Mouse (Mus musculus): ENCODE results near the gene Dcun1d3. TPM values are rescaled to one million over a fixed set of nuclear protein-coding genes. Genes with fewer than 3 reads are reported as not detected.

The Dcun1d3 gene
- total RNA-seq, 1 experiment from 2014 or later = 9.3 TPM

- peak; percentile 32 to 74; a peak in 2 of 4 replicates for ATAC-seq (replicated peaks in 1 of 2; ENCODE audit: insufficient read depth in 1 of 2, low FRiP score in 2 of 2, low TSS enrichment in 1 of 2, low read depth in 1 of 2, poor library complexity in 2 of 2, severe bottlenecking in 2 of 2)
These were observed 47.0 kb downstream of the Dcun1d3 start for GRCm38 (mm10) chr7:119849096-119849495.

GRCm38 (mm10) chr7:119847396-119847795 lies 48.7 kb downstream of the Dcun1d3 start:
- ATAC-seq (replicated peaks in 1 of 2; ENCODE audit: insufficient read depth in 1 of 2, low FRiP score in 2 of 2, low TSS enrichment in 1 of 2, low read depth in 1 of 2, poor library complexity in 2 of 2, severe bottlenecking in 2 of 2) = no peak

GRCm38 (mm10) chr7:119845541-119845940 lies 50.6 kb downstream of the Dcun1d3 start:
- no peak for ATAC-seq (replicated peaks in 1 of 2; ENCODE audit: insufficient read depth in 1 of 2, low FRiP score in 2 of 2, low TSS enrichment in 1 of 2, low read depth in 1 of 2, poor library complexity in 2 of 2, severe bottlenecking in 2 of 2)

GRCm38 (mm10) chr7:119841820-119842449 lies 54.2 kb downstream of the Dcun1d3 start:
- no peak for ATAC-seq (replicated peaks in 1 of 2; ENCODE audit: insufficient read depth in 1 of 2, low FRiP score in 2 of 2, low TSS enrichment in 1 of 2, low read depth in 1 of 2, poor library complexity in 2 of 2, severe bottlenecking in 2 of 2)

GRCm38 (mm10) chr7:119835996-119836777 lies 59.9 kb downstream of the Dcun1d3 start:
- peak; percentile 7 to 42; a peak in 1 of 4 replicates for ATAC-seq (replicated peaks in 1 of 2; ENCODE audit: insufficient read depth in 1 of 2, low FRiP score in 2 of 2, low TSS enrichment in 1 of 2, low read depth in 1 of 2, poor library complexity in 2 of 2, severe bottlenecking in 2 of 2)

- ATAC-seq (replicated peaks in 1 of 2; ENCODE audit: insufficient read depth in 1 of 2, low FRiP score in 2 of 2, low TSS enrichment in 1 of 2, low read depth in 1 of 2, poor library complexity in 2 of 2, severe bottlenecking in 2 of 2) = no peak
These were observed 60.7 kb downstream of the Dcun1d3 start for GRCm38 (mm10) chr7:119835371-119835770.

- no peak for ATAC-seq (replicated peaks in 1 of 2; ENCODE audit: insufficient read depth in 1 of 2, low FRiP score in 2 of 2, low TSS enrichment in 1 of 2, low read depth in 1 of 2, poor library complexity in 2 of 2, severe bottlenecking in 2 of 2)
These were observed 87.4 kb downstream of the Dcun1d3 start for GRCm38 (mm10) chr7:119808723-119809122.

GRCm38 (mm10) chr7:119807396-119807795 lies 88.7 kb downstream of the Dcun1d3 start:
- ATAC-seq (replicated peaks in 1 of 2; ENCODE audit: insufficient read depth in 1 of 2, low FRiP score in 2 of 2, low TSS enrichment in 1 of 2, low read depth in 1 of 2, poor library complexity in 2 of 2, severe bottlenecking in 2 of 2) = no peak

Other genes with a start within 250 kb of the Dcun1d3 start
- not detected in 2 replicates for gene Acsm4, start 206.3 kb downstream of the Dcun1d3 start, total RNA-seq (2017)
- 119 and 154 TPM in 2 replicates for gene Thumpd1, start 175.5 kb downstream of the Dcun1d3 start, total RNA-seq (2017)
- gene Acsm3, start 135.4 kb downstream of the Dcun1d3 start, total RNA-seq (2017) = not detected in 2 replicates
- gene Rexo5, start 102.3 kb downstream of the Dcun1d3 start, total RNA-seq (2017) = 30.9 and 35.1 TPM in 2 replicates
- 14.0 and 14.8 TPM in 2 replicates for gene Eri2, start 102.2 kb downstream of the Dcun1d3 start, total RNA-seq (2017)
- gene Lyrm1, start 437 bp downstream of the Dcun1d3 start, total RNA-seq (2017) = 5.9 and 6.9 TPM in 2 replicates
- gene Dnah3, start 199.0 kb upstream of the Dcun1d3 start, total RNA-seq (2017) = not detected in 2 replicates
- 12.1 and 256 TPM in 2 replicates for gene Tmem159, start 206.1 kb upstream of the Dcun1d3 start, total RNA-seq (2017)
- not detected in 2 replicates for gene Zp2, start 249.0 kb upstream of the Dcun1d3 start, total RNA-seq (2017)

Data from hematopoietic stem cell, adult 5-6 weeks (primary cell).